Mouse (Mus musculus) C2C12 (cell line): Measurements from ENCODE around the gene Elf5.

ENCODE experiments used
- CEBPB ChIP-seq: IDR thresholded peaks from one replicate; pipeline ENCODE4 v1.6.1; 2011; ENCODE audit warnings: low read depth, mild to moderate bottlenecking, control low read depth, moderate library complexity
- CTCF ChIP-seq: IDR thresholded peaks from one replicate; pipeline ENCODE4 v1.5.1; 2011; ENCODE audit not compliant: control insufficient read depth, insufficient read depth, insufficient read length
- USF1 ChIP-seq: IDR thresholded peaks from one replicate; pipeline ENCODE4 v1.6.1; 2011; ENCODE audit warnings: low read depth, mild to moderate bottlenecking, control low read depth, moderate library complexity

GRCm38 (mm10) chr2:103483986-103484520 is 72.6 kb downstream of the Elf5 start:
- TF ChIP-seq CEBPB (no peak), CTCF (no peak), USF1 (no peak)
